ENCODE assay signal across 18 mouse cellular contexts in the genomic region with DNA sequence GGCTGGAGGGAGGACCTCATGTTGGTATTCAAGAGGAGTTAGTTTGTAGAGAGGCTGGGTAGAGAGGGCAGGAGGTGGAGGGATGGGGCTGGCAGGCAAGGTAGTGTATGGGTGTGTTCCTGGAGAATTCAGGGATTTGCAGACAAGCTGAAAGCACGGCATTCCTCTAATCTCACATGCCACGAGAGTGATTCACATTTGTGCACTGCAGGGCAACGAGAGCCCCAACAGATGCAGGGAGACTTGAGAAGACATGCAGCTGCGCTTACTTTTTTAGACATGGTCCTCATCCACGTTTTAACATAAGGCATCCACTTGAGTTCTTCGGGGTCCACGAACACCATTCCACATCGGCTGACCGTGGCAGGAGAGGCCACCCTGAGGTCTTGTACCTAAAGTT.
"Had no signal": no experiment of that assay in that cellular context is flagged by ENCODE, and none has a peak within 500 bp of the region (broad histone marks: within the 10 kb centered on the region; RNA-seq: fewer than 3 reads in every experiment).

No protein-coding gene starts in this region.

- H3K4me2 ChIP-seq: kidney, embryonic 15.5 days; liver, embryonic 13.5 days; midbrain, embryonic 13.5 days had no signal

- DNase-seq: kidney, adult 8-10 months; kidney, postnatal 10 days; kidney, postnatal 36 days; layer of hippocampus, postnatal 36 days; left cerebral cortex, postnatal 4 days; liver, embryonic 13.5 days; lung, adult 2 months; right cerebral cortex, postnatal 4 days; thymus, adult 2 months; thymus, postnatal 14 days; thymus, postnatal 4 days had no signal

- ATAC-seq: midbrain, embryonic 13.5 days; midbrain, embryonic 16.5 days had no signal

- H3K27ac ChIP-seq: kidney, embryonic 15.5 days; left cerebral cortex, adult 2 months; liver, embryonic 13.5 days; midbrain, embryonic 10.5 days; midbrain, embryonic 13.5 days; stomach, postnatal 0 days had no signal

- H3K36me3 ChIP-seq: kidney, embryonic 15.5 days; liver, embryonic 13.5 days; midbrain, embryonic 10.5 days; midbrain, embryonic 13.5 days had no signal

- H3K4me1 ChIP-seq: kidney, embryonic 15.5 days; liver, embryonic 13.5 days; megakaryocyte, embryonic 14.5 days; midbrain, embryonic 10.5 days; midbrain, embryonic 13.5 days had no signal

- H3K4me3 ChIP-seq: kidney, embryonic 15.5 days; left cerebral cortex, adult 2 months; liver, embryonic 13.5 days; megakaryocyte, embryonic 14.5 days; midbrain, embryonic 10.5 days; midbrain, embryonic 13.5 days had no signal

- H3K27me3 ChIP-seq: kidney, embryonic 15.5 days; liver, embryonic 13.5 days; megakaryocyte, embryonic 14.5 days; midbrain, embryonic 13.5 days had no signal

- H3K9ac ChIP-seq: kidney, embryonic 15.5 days; liver, embryonic 13.5 days; midbrain, embryonic 13.5 days had no signal

- H3K9me3 ChIP-seq: kidney, embryonic 15.5 days; liver, embryonic 13.5 days; megakaryocyte, embryonic 14.5 days; midbrain, embryonic 10.5 days; midbrain, embryonic 13.5 days had no signal
